Mouse (Mus musculus) heart, adult 2 months (tissue): ENCODE measurements at regions not wholly inside any gene's neighbourhood (a gene's known extent, or its start where the extent isn't known, plus 50 kb on each side); places are given as distances from the start of the nearest gene placed in this dataset.

ENCODE experiments used
- DNase-seq, 2 experiments: peaks; one replicate each; pipeline ENCODE4 v3.0.0; 2021
- H3K27ac ChIP-seq: fragments of 200-600 bp; 2 replicates; pipeline ENCODE4 v1.8.1; 2022
- H3K27me3 ChIP-seq: fragments of 200-500 bp; 2 replicates; pipeline ENCODE4 v1.6.1; 2012; ENCODE audit warnings: mild to moderate bottlenecking, low read length, inconsistent platforms, mixed read lengths; ENCODE audit not compliant: control insufficient read depth, insufficient read depth
- H3K36me3 ChIP-seq: fragments of 200-500 bp; 2 replicates; pipeline ENCODE4 v1.6.1; 2012; ENCODE audit warnings: low read length, inconsistent platforms; ENCODE audit not compliant: control insufficient read depth, insufficient read depth
- H3K4me1 ChIP-seq: fragments of 200-500 bp; 2 replicates; pipeline ENCODE4 v1.6.1; 2011; ENCODE audit warnings: low read length; ENCODE audit not compliant: control insufficient read depth, insufficient read depth
- H3K4me3 ChIP-seq: fragments of 200-600 bp; 2 replicates; pipeline ENCODE4 v1.8.1; 2022
- H3K79me2 ChIP-seq: fragments of 200-500 bp; replicated peaks from 2 replicates; pipeline ENCODE4 v1.6.1; 2012; ENCODE audit warnings: mild to moderate bottlenecking, inconsistent platforms, low read length, moderate library complexity, mixed read lengths; ENCODE audit not compliant: control insufficient read depth, insufficient read depth
- H3K9ac ChIP-seq: fragments of 200-500 bp; 2 replicates; pipeline ENCODE4 v1.6.1; 2012; ENCODE audit warnings: low read depth, mild to moderate bottlenecking, control low read depth, inconsistent platforms, low read length, mixed read lengths
- CTCF ChIP-seq: fragments of 200-600 bp; IDR thresholded peaks from 2 replicates; pipeline ENCODE4 v1.8.1; 2022; ENCODE audit warnings: antibody characterized with exemption, mild to moderate bottlenecking, moderate library complexity
- EP300 ChIP-seq: fragments of 200-500 bp; IDR thresholded peaks from 2 replicates; pipeline ENCODE4 v1.6.1; 2011; ENCODE audit warnings: low read depth, low read length, control low read depth; ENCODE audit not compliant: insufficient read depth
- POLR2A ChIP-seq: fragments of 200-500 bp; IDR thresholded peaks from 2 replicates; pipeline ENCODE4 v1.6.1; 2011; ENCODE audit warnings: mild to moderate bottlenecking, low read depth, low read length, control low read depth; ENCODE audit not compliant: insufficient read depth
- WGBS: fragments of 180-500 bp; shearing (Covaris S2); methylation state at CpG from one replicate; pipeline ENCODE4 v1.1.7; 2018; 5-methylcytosine and 5-hydroxymethylcytosine counted together
- intact Hi-C: fragments of 180-260 bp; cut with DNase I; formaldehyde crosslinking; loops from one replicate; pipeline ENCODE4 v1.15.1; 2025

DNA sequence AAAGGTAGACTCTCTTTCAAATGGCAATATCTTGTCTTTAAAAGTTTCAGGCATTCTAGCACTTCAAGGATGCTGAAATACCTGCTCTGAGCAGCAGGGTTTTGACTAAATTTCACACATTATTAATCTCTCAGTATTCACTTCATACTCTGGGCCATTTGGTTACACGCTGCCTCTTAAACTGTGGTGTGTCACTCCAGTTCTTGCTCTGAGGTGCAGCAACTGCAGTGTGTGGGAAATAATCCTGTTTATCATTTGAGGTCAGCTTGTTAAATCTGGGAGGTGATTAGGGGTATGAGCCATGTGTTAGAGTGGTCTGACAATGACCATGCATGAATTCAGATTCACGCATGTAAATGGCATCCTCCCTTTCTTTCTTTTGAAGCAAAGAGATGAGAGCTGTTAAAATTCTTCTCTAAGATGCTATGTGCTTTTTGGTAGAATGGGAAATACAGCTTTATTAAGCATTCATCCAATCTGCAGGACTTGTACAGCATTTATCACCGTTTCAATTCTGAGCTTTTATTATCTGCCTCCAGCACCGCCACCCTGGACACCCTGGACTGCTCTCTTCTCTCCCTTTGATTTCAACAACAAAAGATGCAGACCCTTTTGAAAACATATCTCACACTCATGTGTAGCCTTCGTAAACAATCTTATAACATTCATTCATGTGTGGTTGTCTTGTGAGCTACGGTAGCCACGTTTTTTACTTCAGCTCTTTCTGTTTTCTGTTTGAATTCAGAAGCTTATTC lies 362.4 kb upstream of the Gm38303 start:
- no peak overlapping the region for H3K27ac ChIP-seq
- H3K4me3 ChIP-seq: no peak overlapping the region
- H3K9ac ChIP-seq: no peak overlapping the region
- no peak for DNase-seq
- TF ChIP-seq CTCF: no peak
- TF ChIP-seq EP300: no peak
- no peak for TF ChIP-seq POLR2A
- H3K27me3 ChIP-seq: no peaks in the 10 kb centered on the region
- no peaks in the 10 kb centered on the region for H3K36me3 ChIP-seq
- WGBS: 81% methylated on average over 7 of the region's 7 CpGs
- intact Hi-C loops: no loop called here
- H3K79me2 ChIP-seq: no peaks in the 10 kb centered on the region
- no peaks in the 10 kb centered on the region for H3K4me1 ChIP-seq

DNA sequence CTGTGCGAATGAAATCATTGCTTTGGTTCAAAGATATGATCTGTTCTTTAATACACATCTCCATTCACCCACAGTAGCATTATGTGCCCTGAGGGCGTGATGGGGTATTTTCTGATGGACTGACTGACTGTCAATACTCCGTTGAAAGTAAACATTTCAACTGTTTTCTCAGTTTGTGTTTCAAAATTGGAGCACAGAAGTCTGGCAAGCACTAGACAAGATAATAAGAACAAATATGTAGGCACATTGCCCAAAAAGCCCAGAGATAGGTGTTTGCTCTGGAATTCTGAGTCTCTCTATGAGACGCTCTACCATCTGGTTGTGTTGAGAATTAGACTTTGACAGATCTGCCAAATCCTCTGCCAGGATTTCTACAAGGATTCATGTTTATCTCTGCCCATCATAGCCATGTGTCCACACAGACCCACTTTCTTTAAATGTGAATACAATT lies 350.0 kb upstream of the Gm38303 start:
- DNase-seq: no peak
- Histone ChIP-seq H3K4me3 (no peak overlapping the region), H3K79me2 (no peaks in the 10 kb centered on the region), H3K4me1 (no peaks in the 10 kb centered on the region), H3K36me3 (no peaks in the 10 kb centered on the region), H3K9ac (no peak overlapping the region), H3K27me3 (no peaks in the 10 kb centered on the region), H3K27ac (no peak overlapping the region)
- TF ChIP-seq POLR2A (no peak), CTCF (no peak), EP300 (no peak)
- 33% methylated on average over 4 of the region's 4 CpGs for WGBS
- intact Hi-C loops: no loop called here

DNA sequence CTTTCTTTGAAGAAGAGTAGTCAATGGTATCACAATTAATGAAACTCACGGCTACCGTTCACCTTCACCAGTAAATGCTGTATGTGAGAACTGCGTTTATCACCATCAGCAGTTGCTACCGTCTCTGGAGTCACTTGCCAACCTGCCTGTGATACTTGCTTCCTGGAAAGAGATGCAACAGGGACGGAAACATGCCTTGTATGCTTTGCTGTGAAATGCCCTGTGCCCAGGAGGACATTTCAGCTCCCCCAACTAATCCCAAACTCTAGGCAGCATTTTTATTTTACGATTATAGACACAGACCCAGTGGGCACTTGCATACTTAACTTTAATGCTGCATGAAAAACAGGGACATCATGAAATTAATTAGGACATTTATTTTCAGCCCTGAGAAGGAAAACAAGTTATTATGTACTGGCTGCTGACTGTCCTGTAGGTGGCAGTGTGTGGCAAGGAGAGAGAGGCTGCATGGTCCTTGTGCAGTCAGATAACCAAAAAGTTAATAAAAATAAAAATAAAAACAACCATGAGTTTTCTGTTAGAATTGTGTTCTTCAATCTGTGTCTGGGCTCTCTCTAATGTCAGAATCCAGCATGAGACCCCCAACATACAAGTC lies 349.5 kb upstream of the Gm38303 start:
- Histone ChIP-seq H3K36me3 (no peaks in the 10 kb centered on the region), H3K9ac (no peak overlapping the region), H3K4me3 (no peak overlapping the region), H3K4me1 (no peaks in the 10 kb centered on the region), H3K27ac (no peak overlapping the region), H3K27me3 (no peaks in the 10 kb centered on the region), H3K79me2 (no peaks in the 10 kb centered on the region)
- intact Hi-C loops: no loop called here
- no peak for TF ChIP-seq EP300
- peak; percentile 62 for TF ChIP-seq CTCF
- WGBS: 56% methylated on average over 6 of the region's 6 CpGs
- no peak for DNase-seq

DNA sequence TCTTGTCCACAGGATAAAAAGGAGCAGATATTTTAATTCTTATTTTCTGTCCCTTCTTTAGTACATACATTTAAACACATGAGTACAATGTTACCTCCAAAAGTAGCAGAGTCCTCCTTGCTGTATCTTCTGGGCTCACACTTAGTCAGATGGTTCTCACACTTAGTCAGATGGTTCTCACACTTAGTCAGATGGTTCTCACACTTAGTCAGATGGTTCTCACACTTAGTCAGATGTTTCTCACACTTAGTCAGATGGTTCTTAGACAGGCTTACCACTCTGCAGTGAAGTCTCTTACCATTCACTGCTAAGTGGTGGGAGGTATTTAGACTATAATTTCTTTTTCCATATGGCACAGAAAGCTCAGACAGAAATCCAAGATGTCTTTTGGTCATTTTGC lies 346.5 kb upstream of the Gm38303 start:
- Histone ChIP-seq H3K27ac (no peak overlapping the region), H3K9ac (no peak overlapping the region), H3K36me3 (no peaks in the 10 kb centered on the region), H3K4me1 (no peaks in the 10 kb centered on the region), H3K4me3 (no peak overlapping the region), H3K79me2 (no peaks in the 10 kb centered on the region), H3K27me3 (no peaks in the 10 kb centered on the region)
- DNase-seq: no peak
- intact Hi-C loops: no loop called here
- TF ChIP-seq EP300 (no peak), CTCF (no peak), POLR2A (no peak)

DNA sequence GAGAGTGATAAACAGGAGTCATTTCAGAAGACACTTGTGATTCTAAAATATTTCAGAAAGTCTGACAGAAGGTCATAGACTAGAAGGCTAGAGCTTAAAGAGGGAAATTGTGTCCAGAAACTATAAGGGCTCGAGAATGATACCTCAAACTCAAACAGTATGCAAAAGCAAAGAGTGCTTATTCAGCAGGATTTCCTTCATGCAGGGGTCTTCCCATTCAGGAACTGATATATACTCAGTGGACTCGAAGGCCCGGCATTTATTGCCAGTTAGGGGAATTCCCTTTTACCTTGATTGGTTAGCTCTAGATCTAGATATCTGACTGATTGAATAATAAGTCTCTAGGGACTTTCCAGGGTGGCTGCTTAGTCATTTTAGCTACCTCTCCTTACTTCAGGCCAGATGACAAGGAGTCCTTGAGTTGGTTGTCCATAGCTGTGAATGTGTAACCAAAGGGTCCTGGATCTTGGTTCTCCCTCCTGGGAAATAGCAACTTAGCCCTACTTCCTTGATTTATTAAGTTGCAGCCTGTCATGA lies 312.6 kb upstream of the Gm38303 start:
- intact Hi-C loops: no loop called here
- Histone ChIP-seq H3K9ac (no peak overlapping the region), H3K4me1 (no peaks in the 10 kb centered on the region), H3K4me3 (no peak overlapping the region), H3K79me2 (no peaks in the 10 kb centered on the region), H3K27ac (no peak overlapping the region), H3K36me3 (no peaks in the 10 kb centered on the region), H3K27me3 (no peaks in the 10 kb centered on the region)
- DNase-seq: no peak
- TF ChIP-seq CTCF: no peak
- no peak for TF ChIP-seq EP300
- TF ChIP-seq POLR2A: no peak
- whole genome bisulfite sequencing: 59% methylated on average over 3 of the region's 3 CpGs
